Mouse (Mus musculus) midbrain, embryonic 12.5 days (tissue): ENCODE measurements around the gene Eipr1. TPM values are rescaled to one million over a fixed set of nuclear protein-coding genes. Genes with fewer than 3 reads are reported as not detected.
A peak's percentile ranks its signal among the peaks of the same experiment; 100 is the strongest.

Source experiments
- ATAC-seq: fragments of 200-750 bp; cut with Nextera tagmentation; 2 replicates; pipeline ENCODE4 v1.8.0; 2017; ENCODE audit warnings: low read depth, moderate TSS enrichment, moderate library complexity; ENCODE audit not compliant: low FRiP score
- H3K27ac ChIP-seq: fragments of 300-500 bp; sonication (generic); replicated peaks from 2 replicates; pipeline ENCODE4 v1.5.1; 2016; ENCODE audit warnings: mild to moderate bottlenecking
- H3K27me3 ChIP-seq: fragments of 300-500 bp; sonication (generic); 2 replicates; pipeline ENCODE4 v1.6.1; 2016; ENCODE audit warnings: mild to moderate bottlenecking
- H3K36me3 ChIP-seq: fragments of 300-500 bp; sonication (generic); 2 replicates; pipeline ENCODE4 v1.6.1; 2016
- H3K4me1 ChIP-seq: fragments of 300-500 bp; sonication (generic); 2 replicates; pipeline ENCODE4 v1.6.1; 2016
- H3K4me2 ChIP-seq: fragments of 300-500 bp; sonication (generic); replicated peaks from 2 replicates; pipeline ENCODE4 v1.6.1; 2016; ENCODE audit warnings: mild to moderate bottlenecking, moderate library complexity
- H3K4me3 ChIP-seq: fragments of 300-500 bp; sonication (generic); 2 replicates; pipeline ENCODE4 v1.5.1; 2016; ENCODE audit warnings: mild to moderate bottlenecking
- H3K9ac ChIP-seq: fragments of 300-500 bp; sonication (generic); replicated peaks from 2 replicates; pipeline ENCODE4 v1.6.1; 2016; ENCODE audit warnings: mild to moderate bottlenecking, moderate library complexity
- H3K9me3 ChIP-seq: fragments of 300-500 bp; sonication (generic); 2 replicates; pipeline ENCODE4 v1.6.1; 2016; ENCODE audit warnings: mild to moderate bottlenecking
- WGBS: fragments of 180-500 bp; shearing (Covaris S2); methylation state at CpG from one replicate; pipeline ENCODE4 v1.1.7; 2016; 5-methylcytosine and 5-hydroxymethylcytosine counted together
- polyA plus RNA-seq: library from polyadenylated mRNA; unstranded; fragments of >200 nt; fragmentation: Nextera tagmentation; extraction: Ambion mirVana; gene quantifications from 2 replicates; pipeline ENCODE4 v1.2.1, GENCODE M21; 2016

Gene Eipr1
- polyA plus RNA-seq = 53.6 and 55.0 TPM in 2 replicates

- Histone ChIP-seq H3K9ac (peak within 1 kb of the TSS; percentile 71), H3K27ac (peak within 1 kb of the TSS; percentile 50), H3K4me2 (peak within 1 kb of the TSS; percentile 83), H3K4me1 (peaks cover 21% of the 10 kb centered on the region), H3K9me3 (no peaks in the 10 kb centered on the region), H3K4me3 (peak within 1 kb of the TSS; percentile 86), H3K36me3 (peaks cover 6% of the 10 kb centered on the region), H3K27me3 (no peaks in the 10 kb centered on the region)
- peak; percentile 82 for ATAC-seq
- 6% methylated on average over 36 of the region's 36 CpGs for WGBS
Observed at GRCm38 (mm10) chr12:28751508-28752263, at the start of gene Eipr1. Gene Eipr1 (plus strand): TSS chr12:28751803.

DNA sequence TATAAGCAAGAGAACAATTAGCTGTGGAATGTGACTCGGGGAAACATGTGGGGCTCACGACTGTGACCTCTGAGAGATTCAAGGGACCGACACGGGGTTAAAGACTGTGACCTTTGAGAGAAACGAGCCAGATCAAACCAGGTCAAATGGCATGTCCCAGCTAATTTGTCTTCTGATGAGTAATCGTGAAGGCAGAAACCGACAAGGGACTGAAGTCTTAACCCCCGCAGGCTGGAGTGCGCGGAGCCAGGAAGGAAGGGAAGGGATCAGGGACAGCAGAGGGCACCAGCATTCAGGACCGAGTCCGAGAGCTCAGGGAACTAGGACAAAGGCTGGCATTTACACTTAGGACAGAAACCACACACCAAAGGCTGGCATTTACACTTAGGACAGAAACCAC, 47.2 kb upstream of the Eipr1 start:
- ATAC-seq = no peak
- WGBS = 3% methylated on average over 12 of the region's 12 CpGs
- H3K36me3 ChIP-seq = peaks cover 8% of the 10 kb centered on the region
- H3K27me3 ChIP-seq = 0 out of 2 replicates have a peak, but pooled peaks cover 3% of the 10 kb centered on the region
- H3K9me3 ChIP-seq = no peaks in the 10 kb centered on the region
- no peak overlapping the region for H3K4me3 ChIP-seq
- 0 out of 2 replicates have a peak overlapping the region, but pooled peaks have one; percentile 0 for H3K27ac ChIP-seq
- no peak overlapping the region for H3K9ac ChIP-seq
- peaks cover 21% of the 10 kb centered on the region for H3K4me1 ChIP-seq
- no peak overlapping the region for H3K4me2 ChIP-seq

DNA sequence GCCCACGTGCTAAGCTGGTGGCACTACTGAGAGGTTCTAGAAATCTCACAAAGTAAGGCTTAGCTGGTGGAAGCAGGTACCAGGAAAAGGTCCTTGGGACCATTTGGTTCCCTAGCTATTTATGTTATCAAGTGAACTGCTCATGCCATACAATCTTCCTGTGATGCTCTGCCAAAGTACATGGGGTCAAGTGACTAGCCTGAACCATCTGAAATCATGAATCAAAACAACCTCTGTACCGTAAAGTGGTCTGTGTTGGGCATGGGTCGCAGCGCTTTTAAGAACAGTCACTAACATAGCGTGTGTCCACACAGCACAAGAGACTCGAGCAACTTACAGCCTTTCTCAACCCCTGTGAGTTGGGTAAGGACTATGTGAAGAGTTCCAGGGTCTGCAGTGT, 46.4 kb upstream of the Eipr1 start:
- Histone ChIP-seq H3K9ac (no peak overlapping the region), H3K9me3 (no peaks in the 10 kb centered on the region), H3K4me1 (peaks cover 17% of the 10 kb centered on the region), H3K27ac (no peak overlapping the region), H3K4me2 (no peak overlapping the region), H3K36me3 (peaks cover 17% of the 10 kb centered on the region), H3K27me3 (0 out of 2 replicates have a peak, but pooled peaks cover 3% of the 10 kb centered on the region), H3K4me3 (no peak overlapping the region)
- ATAC-seq = no peak
- 89% methylated on average over 6 of the region's 6 CpGs for WGBS

GRCm38 (mm10) chr12:28708154-28708553, 43.4 kb upstream of the Eipr1 start:
- no peak for ATAC-seq
- peaks cover 45% of the 10 kb centered on the region for H3K36me3 ChIP-seq
- H3K27ac ChIP-seq = no peak overlapping the region
- 0 out of 2 replicates have a peak, but pooled peaks cover 3% of the 10 kb centered on the region for H3K27me3 ChIP-seq
- no peak overlapping the region for H3K4me2 ChIP-seq
- no peak overlapping the region for H3K9ac ChIP-seq
- H3K9me3 ChIP-seq = no peaks in the 10 kb centered on the region
- H3K4me3 ChIP-seq = no peak overlapping the region
- H3K4me1 ChIP-seq = peaks cover 11% of the 10 kb centered on the region
- 89% methylated on average over 4 of the region's 4 CpGs for WGBS

GRCm38 (mm10) chr12:28710566-28711185, 40.9 kb upstream of the Eipr1 start:
- Histone ChIP-seq H3K4me1 (no peaks in the 10 kb centered on the region), H3K4me2 (no peak overlapping the region), H3K9me3 (no peaks in the 10 kb centered on the region), H3K4me3 (no peak overlapping the region), H3K36me3 (peaks cover 44% of the 10 kb centered on the region), H3K9ac (no peak overlapping the region), H3K27ac (no peak overlapping the region), H3K27me3 (no peaks in the 10 kb centered on the region)
- ATAC-seq = no peak
- WGBS = 68% methylated on average over 22 of the region's 22 CpGs

DNA sequence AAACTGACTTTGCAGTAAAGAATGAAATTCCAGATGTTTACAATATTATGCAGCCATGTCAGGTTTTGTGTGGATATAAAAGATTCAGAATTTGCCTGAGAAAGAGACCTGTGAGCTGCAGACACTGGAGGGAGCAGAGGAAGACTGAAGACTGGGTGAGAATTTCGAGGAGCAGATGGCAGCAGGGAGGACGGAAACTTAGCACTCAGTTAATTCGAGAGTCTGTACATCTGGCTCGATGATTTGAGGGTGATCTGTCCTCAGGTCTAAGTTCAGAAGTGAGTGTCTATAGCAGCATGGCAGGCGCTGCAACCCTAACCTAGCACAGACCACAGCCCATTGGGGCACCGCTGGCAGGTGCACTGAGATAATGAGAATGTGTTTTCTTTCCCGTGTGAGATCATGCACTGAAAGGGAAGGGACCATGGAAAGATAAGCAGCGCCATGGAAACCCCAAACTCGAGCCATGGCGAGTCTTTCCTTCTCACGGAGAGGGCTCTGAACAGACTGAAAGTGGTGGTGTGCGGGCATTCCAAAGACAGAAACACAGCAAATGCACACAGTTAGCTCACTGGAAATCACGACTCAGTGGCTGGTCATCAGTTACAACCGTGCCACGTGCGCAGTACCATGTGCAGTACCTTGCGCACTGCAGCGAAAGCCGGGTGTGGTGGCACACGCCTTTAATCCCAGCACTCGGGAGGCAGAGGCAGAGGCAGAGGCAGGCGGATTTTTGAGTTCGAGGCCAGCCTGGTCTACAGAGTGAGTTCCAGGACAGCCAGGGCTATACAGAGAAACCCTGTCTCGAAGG, 36.6 kb upstream of the Eipr1 start:
- WGBS = 89% methylated on average over 24 of the region's 24 CpGs
- Histone ChIP-seq H3K4me1 (no peaks in the 10 kb centered on the region), H3K27ac (no peak overlapping the region), H3K4me2 (no peak overlapping the region), H3K9me3 (no peaks in the 10 kb centered on the region), H3K4me3 (no peak overlapping the region), H3K9ac (no peak overlapping the region), H3K36me3 (peaks cover 49% of the 10 kb centered on the region), H3K27me3 (no peaks in the 10 kb centered on the region)
- no peak for ATAC-seq

DNA sequence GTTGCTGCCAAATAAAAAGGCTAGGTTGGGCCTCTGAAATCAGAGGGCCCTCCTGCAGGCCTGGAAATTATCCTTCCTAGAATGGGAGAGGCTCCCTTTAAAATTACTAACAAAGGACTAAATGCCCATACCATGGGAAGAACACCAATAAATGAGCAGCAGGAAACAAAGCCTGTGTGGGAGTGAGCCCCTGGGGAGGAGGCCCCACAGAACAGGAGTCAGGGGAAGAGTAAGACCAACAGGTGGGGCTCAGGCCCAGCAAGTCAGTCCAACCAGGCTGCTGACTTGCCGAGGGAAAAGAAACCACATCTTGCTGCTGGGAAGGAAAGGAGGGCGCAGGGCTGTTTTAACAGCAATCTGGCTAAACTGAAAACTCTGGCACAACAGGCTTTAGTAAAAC, 34.5 kb upstream of the Eipr1 start:
- H3K9ac ChIP-seq = no peak overlapping the region
- H3K4me2 ChIP-seq = no peak overlapping the region
- WGBS = 67% methylated on average over 2 of the region's 2 CpGs
- H3K27me3 ChIP-seq = no peaks in the 10 kb centered on the region
- no peaks in the 10 kb centered on the region for H3K9me3 ChIP-seq
- H3K27ac ChIP-seq = no peak overlapping the region
- no peaks in the 10 kb centered on the region for H3K4me1 ChIP-seq
- H3K4me3 ChIP-seq = no peak overlapping the region
- ATAC-seq = no peak
- peaks cover 50% of the 10 kb centered on the region for H3K36me3 ChIP-seq

DNA sequence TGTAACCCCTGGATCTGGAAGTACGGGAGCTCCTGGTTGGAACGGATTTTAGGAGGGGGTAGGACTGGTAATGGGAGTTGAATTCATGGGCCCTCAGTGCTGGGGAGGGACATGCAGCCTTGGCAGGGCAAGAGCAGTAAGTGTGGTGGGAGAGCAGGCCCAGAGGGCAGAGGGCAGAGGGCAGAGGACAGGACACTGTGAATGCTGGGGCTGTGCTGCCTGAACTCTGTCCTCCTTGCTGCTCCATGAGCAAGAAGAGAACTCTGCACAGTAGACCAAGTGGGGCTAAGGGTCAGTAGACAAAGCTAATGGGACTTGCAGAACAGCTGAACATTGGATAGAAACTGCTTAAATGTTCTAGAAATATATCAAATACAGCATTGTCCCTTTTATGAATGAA, 33.5 kb upstream of the Eipr1 start:
- no peaks in the 10 kb centered on the region for H3K27me3 ChIP-seq
- no peak overlapping the region for H3K27ac ChIP-seq
- WGBS = 90% methylated on average over 2 of the region's 2 CpGs
- no peaks in the 10 kb centered on the region for H3K4me1 ChIP-seq
- H3K9me3 ChIP-seq = no peaks in the 10 kb centered on the region
- H3K9ac ChIP-seq = no peak overlapping the region
- no peak overlapping the region for H3K4me3 ChIP-seq
- no peak for ATAC-seq
- H3K4me2 ChIP-seq = no peak overlapping the region
- peaks cover 46% of the 10 kb centered on the region for H3K36me3 ChIP-seq

- 84% methylated on average over 3 of the region's 3 CpGs for WGBS
- H3K9ac ChIP-seq = no peak overlapping the region
- no peaks in the 10 kb centered on the region for H3K27me3 ChIP-seq
- H3K4me1 ChIP-seq = no peaks in the 10 kb centered on the region
- ATAC-seq = no peak
- peaks cover 49% of the 10 kb centered on the region for H3K36me3 ChIP-seq
- H3K4me2 ChIP-seq = no peak overlapping the region
- H3K27ac ChIP-seq = no peak overlapping the region
- H3K9me3 ChIP-seq = no peaks in the 10 kb centered on the region
- H3K4me3 ChIP-seq = no peak overlapping the region
Observed at GRCm38 (mm10) chr12:28724366-28724765, 27.2 kb upstream of the Eipr1 start.

GRCm38 (mm10) chr12:28726204-28726603, 25.4 kb upstream of the Eipr1 start:
- H3K4me1 ChIP-seq = no peaks in the 10 kb centered on the region
- H3K36me3 ChIP-seq = peaks cover 38% of the 10 kb centered on the region
- H3K9ac ChIP-seq = no peak overlapping the region
- H3K27me3 ChIP-seq = no peaks in the 10 kb centered on the region
- no peak overlapping the region for H3K4me2 ChIP-seq
- no peaks in the 10 kb centered on the region for H3K9me3 ChIP-seq
- ATAC-seq = no peak
- H3K27ac ChIP-seq = no peak overlapping the region
- H3K4me3 ChIP-seq = no peak overlapping the region
- WGBS = 88% methylated on average over 4 of the region's 4 CpGs

DNA sequence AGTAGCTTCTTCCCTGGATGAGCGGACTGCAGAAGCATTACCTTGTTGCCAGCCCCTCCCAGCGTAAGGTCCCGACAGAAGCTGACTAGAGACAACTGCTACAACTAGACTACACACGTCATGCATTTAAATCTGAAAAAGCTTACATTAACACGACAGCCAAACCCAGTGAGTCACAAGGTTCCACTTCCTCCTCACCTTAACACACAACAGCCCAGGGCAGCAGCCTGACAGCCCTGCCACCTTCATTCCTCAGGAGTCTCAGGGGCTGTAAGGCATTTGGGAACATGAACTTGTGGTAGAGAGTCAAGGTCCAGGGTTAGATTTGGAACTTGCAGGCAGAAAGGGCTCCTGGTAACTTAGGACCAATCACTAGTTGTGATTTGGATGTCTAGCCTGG, 24.5 kb upstream of the Eipr1 start:
- ATAC-seq = no peak
- 88% methylated on average over 5 of the region's 5 CpGs for WGBS

DNA sequence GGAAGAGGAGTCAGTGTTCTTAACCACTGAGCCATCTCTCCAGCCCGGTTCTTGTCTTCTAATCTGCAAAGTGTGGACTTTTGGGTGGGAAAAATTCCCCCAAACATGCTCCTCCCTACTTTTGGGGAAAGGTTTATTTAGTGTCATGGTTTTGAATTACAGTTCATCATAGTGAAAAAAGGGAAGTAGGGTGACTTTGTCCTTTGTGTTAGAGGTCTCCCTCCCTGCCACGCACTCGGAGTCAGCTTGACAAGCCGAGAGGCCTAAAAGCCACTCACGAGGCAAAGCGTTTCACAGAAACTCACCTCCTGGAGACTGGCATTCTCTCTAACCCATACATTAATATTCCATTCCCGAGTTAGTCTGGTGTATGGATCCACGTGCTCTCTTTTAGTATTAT, 19.0 kb upstream of the Eipr1 start:
- WGBS = 91% methylated on average over 8 of the region's 8 CpGs
- Histone ChIP-seq H3K36me3 (peaks cover 63% of the 10 kb centered on the region), H3K9ac (no peak overlapping the region), H3K27ac (no peak overlapping the region), H3K4me2 (no peak overlapping the region), H3K9me3 (no peaks in the 10 kb centered on the region; the same call in 1 of the 2 replicates), H3K27me3 (no peaks in the 10 kb centered on the region), H3K4me3 (no peak overlapping the region), H3K4me1 (no peaks in the 10 kb centered on the region)
- no peak for ATAC-seq

More for the DNA sequence above, 24.5 kb upstream of the Eipr1 start:
- Histone ChIP-seq H3K27me3 (no peaks in the 10 kb centered on the region), H3K4me1 (no peaks in the 10 kb centered on the region), H3K9ac (no peak overlapping the region), H3K27ac (no peak overlapping the region), H3K9me3 (no peaks in the 10 kb centered on the region), H3K4me2 (no peak overlapping the region), H3K36me3 (peaks cover 30% of the 10 kb centered on the region), H3K4me3 (no peak overlapping the region)
